Mouse (Mus musculus) adrenal gland, adult 8-10 months (tissue): ENCODE data around the gene Dync1h1. TPM values are rescaled to one million over a fixed set of nuclear protein-coding genes. Genes with fewer than 3 reads are reported as not detected.

Experiments
- microRNA-seq, 2 experiments: library from miRNA; unstranded; fragments of <30 nt; microRNA quantifications; one replicate each; pipeline ENCODE4 v1.2.0; 2022
- total RNA-seq, 4 experiments: library from RNA; stranded (reverse); gene quantifications; 2 replicates each; pipeline ENCODE4 v1.2.4; 2022

Gene Dync1h1
- total RNA-seq, 4 experiments from 2014 or later, result 133 to 190 (median 158) TPM

Small RNA genes within 50 kb of the gene (microRNA-seq; reads per million reads assigned to microRNA genes)
- 0 reads per million in 2 experiments for gene Gm27299

Other genes starting within 250 kb of the Dync1h1 start
- gene Ppp2r5c, start 154.3 kb upstream of the Dync1h1 start, total RNA-seq, result 100 to 1,000 TPM; 106 to 141 (median 127) TPM
- not detected for gene 1700001K19Rik, start 81.2 kb downstream of the Dync1h1 start, total RNA-seq
- 100 to 1,000 TPM; 272 to 830 (median 476) TPM for gene Hsp90aa1, start 101.3 kb downstream of the Dync1h1 start, total RNA-seq
- gene Wdr20, start 136.5 kb downstream of the Dync1h1 start, total RNA-seq, result 10 to 100 TPM; 50.6 to 70.4 (median 56.8) TPM
- gene Mok, start 239.5 kb downstream of the Dync1h1 start, total RNA-seq, result 1 to 10 TPM; 1.4 to 3.7 (median 2.5) TPM
- gene Zfp839, start 248.8 kb downstream of the Dync1h1 start, total RNA-seq, result 10 to 100 TPM; 15.5 to 22.4 (median 18.4) TPM